Mouse (Mus musculus) thymus, adult 2 months (tissue): ENCODE data around the gene Rtp4. TPM values are rescaled to one million over a fixed set of nuclear protein-coding genes. Genes with fewer than 3 reads are reported as not detected.

Source experiments
- DNase-seq: peaks from one replicate; pipeline ENCODE4 v3.0.0; 2021
- H3K27ac ChIP-seq: fragments of 200-500 bp; 2 replicates; pipeline ENCODE4 v1.5.1; 2012; ENCODE audit warnings: low read length, control low read depth; ENCODE audit not compliant: control insufficient read depth, insufficient read depth
- H3K27me3 ChIP-seq: fragments of 200-500 bp; 2 replicates; pipeline ENCODE4 v1.6.1; 2012; ENCODE audit warnings: mild to moderate bottlenecking, low read length, moderate library complexity, mixed read lengths; ENCODE audit not compliant: control insufficient read depth, insufficient read depth
- H3K36me3 ChIP-seq: fragments of 200-500 bp; 2 replicates; pipeline ENCODE4 v1.6.1; 2012; ENCODE audit warnings: mild to moderate bottlenecking, low read length, moderate library complexity; ENCODE audit not compliant: control insufficient read depth, insufficient read depth
- H3K4me1 ChIP-seq: fragments of 200-500 bp; replicated peaks from 2 replicates; pipeline ENCODE4 v1.6.1; 2012; ENCODE audit warnings: low read length; ENCODE audit not compliant: control insufficient read depth, insufficient read depth
- H3K4me3 ChIP-seq: fragments of 200-500 bp; 2 replicates; pipeline ENCODE4 v1.5.1; 2012; ENCODE audit warnings: mild to moderate bottlenecking, low read length, control low read depth, moderate library complexity; ENCODE audit not compliant: control insufficient read depth, insufficient read depth
- CTCF ChIP-seq: fragments of 200-500 bp; IDR thresholded peaks from 2 replicates; pipeline ENCODE4 v1.5.1; 2012; ENCODE audit warnings: mild to moderate bottlenecking, control low read depth, low read length, moderate library complexity, borderline replicate concordance; ENCODE audit not compliant: control insufficient read depth, poor library complexity, insufficient read depth; ENCODE audit errors: extremely low read depth
- POLR2A ChIP-seq: fragments of 200-500 bp; IDR thresholded peaks from 2 replicates; pipeline ENCODE4 v1.6.1; 2012; ENCODE audit warnings: mild to moderate bottlenecking, low read length, control low read depth, moderate library complexity; ENCODE audit not compliant: control insufficient read depth, poor library complexity, insufficient read depth; ENCODE audit errors: extremely low read depth
- WGBS: fragments of 180-500 bp; shearing (Covaris S2); methylation state at CpG from one replicate; pipeline ENCODE4 v1.1.7; 2018; 5-methylcytosine and 5-hydroxymethylcytosine counted together
- polyA plus RNA-seq: library from polyadenylated mRNA; depleted of rRNA; stranded (reverse); fragments of >200 nt; gene quantifications from 2 replicates; pipeline ENCODE4 v1.2.3, GENCODE M21; 2012; rRNA removed

The Rtp4 gene
- 35.0 and 39.1 TPM in 2 replicates for polyA plus RNA-seq

- 20% methylated on average over 12 of the region's 12 CpGs for WGBS
- H3K4me1 ChIP-seq = peaks cover 3% of the 10 kb centered on the region; the same call in 1 of the 2 replicates
- no peaks in the 10 kb centered on the region for H3K36me3 ChIP-seq
- no peak for DNase-seq
- no peak for TF ChIP-seq POLR2A
- TF ChIP-seq CTCF = no peak
- no peak within 1 kb of the TSS for H3K4me3 ChIP-seq
- H3K27ac ChIP-seq = no peak within 1 kb of the TSS
- H3K27me3 ChIP-seq = no peaks in the 10 kb centered on the region
These were observed at the start of gene Rtp4, which contains the start of gene Masp1 for GRCm38 (mm10) chr16:23520235-23520871. Rtp4 (plus strand) TSS chr16:23520291. Masp1 (minus strand) TSS chr16:23520815.

GRCm38 (mm10) chr16:23471551-23471950, 48.5 kb upstream of the Rtp4 start:
- 94% methylated on average over 6 of the region's 6 CpGs for WGBS
- DNase-seq = no peak
- Histone ChIP-seq H3K27ac (no peak overlapping the region), H3K36me3 (no peaks in the 10 kb centered on the region), H3K27me3 (no peaks in the 10 kb centered on the region), H3K4me3 (no peak overlapping the region), H3K4me1 (no peaks in the 10 kb centered on the region)
- no peak for TF ChIP-seq POLR2A
- no peak for TF ChIP-seq CTCF

- no peaks in the 10 kb centered on the region for H3K36me3 ChIP-seq
- H3K4me3 ChIP-seq = no peak overlapping the region
- DNase-seq = no peak
- H3K27me3 ChIP-seq = no peaks in the 10 kb centered on the region
- no peaks in the 10 kb centered on the region for H3K4me1 ChIP-seq
- WGBS = 72% methylated on average over 3 of the region's 3 CpGs
- TF ChIP-seq POLR2A (no peak), CTCF (no peak)
- H3K27ac ChIP-seq = no peak overlapping the region
These were observed 48.0 kb upstream of the Rtp4 start for GRCm38 (mm10) chr16:23472046-23472445.

- H3K4me1 ChIP-seq = no peaks in the 10 kb centered on the region
- H3K27ac ChIP-seq = no peak overlapping the region
- H3K27me3 ChIP-seq = no peaks in the 10 kb centered on the region
- DNase-seq = no peak
- TF ChIP-seq CTCF (no peak), POLR2A (no peak)
- WGBS = 95% methylated on average over 4 of the region's 4 CpGs
- H3K4me3 ChIP-seq = no peak overlapping the region
- H3K36me3 ChIP-seq = no peaks in the 10 kb centered on the region
These were observed 44.4 kb upstream of the Rtp4 start for GRCm38 (mm10) chr16:23475651-23476050.

- H3K27ac ChIP-seq = no peak overlapping the region
- H3K4me1 ChIP-seq = no peaks in the 10 kb centered on the region
- no peaks in the 10 kb centered on the region for H3K27me3 ChIP-seq
- H3K4me3 ChIP-seq = no peak overlapping the region
- TF ChIP-seq CTCF = no peak
- TF ChIP-seq POLR2A = no peak
- DNase-seq = no peak
- H3K36me3 ChIP-seq = no peaks in the 10 kb centered on the region
These were observed 43.5 kb upstream of the Rtp4 start for GRCm38 (mm10) chr16:23476598-23476997.

GRCm38 (mm10) chr16:23479872-23480603, 40.1 kb upstream of the Rtp4 start:
- Histone ChIP-seq H3K27ac (no peak overlapping the region), H3K27me3 (no peaks in the 10 kb centered on the region), H3K4me3 (no peak overlapping the region), H3K36me3 (no peaks in the 10 kb centered on the region), H3K4me1 (no peaks in the 10 kb centered on the region)
- WGBS = 89% methylated on average over 7 of the region's 7 CpGs
- no peak for TF ChIP-seq CTCF
- TF ChIP-seq POLR2A = no peak
- DNase-seq = no peak

- Histone ChIP-seq H3K27ac (no peak overlapping the region), H3K4me1 (no peaks in the 10 kb centered on the region), H3K4me3 (no peak overlapping the region), H3K27me3 (no peaks in the 10 kb centered on the region), H3K36me3 (no peaks in the 10 kb centered on the region)
- TF ChIP-seq CTCF (no peak), POLR2A (no peak)
- 93% methylated on average over 3 of the region's 3 CpGs for WGBS
- no peak for DNase-seq
These were observed 37.9 kb upstream of the Rtp4 start for GRCm38 (mm10) chr16:23482218-23482617.
